Mouse (Mus musculus): ENCODE results near the gene Ufm1.

Ufm1 gene

DNA sequence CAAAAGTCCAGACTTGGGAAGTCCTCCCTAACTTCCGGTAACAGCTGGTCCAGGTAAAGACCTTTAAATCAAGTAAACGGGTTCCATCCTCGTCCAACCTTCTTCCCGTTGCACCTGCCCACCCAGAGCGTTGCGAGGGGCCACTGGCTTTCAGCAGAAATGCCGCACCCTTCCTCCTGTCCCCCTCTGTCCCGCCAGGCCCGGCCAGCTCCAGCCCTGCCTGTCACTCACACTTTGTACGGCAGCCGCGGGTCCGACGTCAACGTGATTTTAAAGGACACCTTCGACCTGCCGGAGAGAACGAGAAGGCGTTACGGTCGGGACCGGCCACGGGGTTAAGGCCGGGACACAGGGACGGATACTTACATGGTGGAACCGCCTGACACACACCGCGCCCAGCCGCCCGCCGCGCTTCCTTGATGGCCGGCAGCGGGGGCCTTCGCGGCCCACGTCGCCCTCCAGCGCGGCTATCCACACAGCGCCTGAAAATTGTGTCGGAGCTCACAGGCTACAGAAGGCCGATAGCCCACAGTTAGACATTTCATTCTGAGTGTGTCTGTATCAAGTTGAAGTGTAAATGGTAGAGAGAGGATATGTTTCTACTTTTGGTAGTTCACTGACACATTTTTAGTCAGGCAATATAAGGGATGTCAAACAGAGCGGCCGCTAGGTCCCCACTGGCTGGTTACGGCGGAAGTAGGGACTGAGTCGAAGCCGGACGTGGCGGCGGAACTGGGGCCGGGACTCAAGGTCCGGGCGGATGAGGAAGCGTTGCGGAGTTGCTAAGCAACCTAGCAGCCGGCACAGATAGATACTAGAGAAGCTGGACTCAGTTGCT lies at the start of gene Ufm1:
Gene Ufm1, minus strand, starts transcription at position 448 of the 838 bp plus-strand sequence.
- peak; percentile 93 to 94 for DNase-seq

DNA sequence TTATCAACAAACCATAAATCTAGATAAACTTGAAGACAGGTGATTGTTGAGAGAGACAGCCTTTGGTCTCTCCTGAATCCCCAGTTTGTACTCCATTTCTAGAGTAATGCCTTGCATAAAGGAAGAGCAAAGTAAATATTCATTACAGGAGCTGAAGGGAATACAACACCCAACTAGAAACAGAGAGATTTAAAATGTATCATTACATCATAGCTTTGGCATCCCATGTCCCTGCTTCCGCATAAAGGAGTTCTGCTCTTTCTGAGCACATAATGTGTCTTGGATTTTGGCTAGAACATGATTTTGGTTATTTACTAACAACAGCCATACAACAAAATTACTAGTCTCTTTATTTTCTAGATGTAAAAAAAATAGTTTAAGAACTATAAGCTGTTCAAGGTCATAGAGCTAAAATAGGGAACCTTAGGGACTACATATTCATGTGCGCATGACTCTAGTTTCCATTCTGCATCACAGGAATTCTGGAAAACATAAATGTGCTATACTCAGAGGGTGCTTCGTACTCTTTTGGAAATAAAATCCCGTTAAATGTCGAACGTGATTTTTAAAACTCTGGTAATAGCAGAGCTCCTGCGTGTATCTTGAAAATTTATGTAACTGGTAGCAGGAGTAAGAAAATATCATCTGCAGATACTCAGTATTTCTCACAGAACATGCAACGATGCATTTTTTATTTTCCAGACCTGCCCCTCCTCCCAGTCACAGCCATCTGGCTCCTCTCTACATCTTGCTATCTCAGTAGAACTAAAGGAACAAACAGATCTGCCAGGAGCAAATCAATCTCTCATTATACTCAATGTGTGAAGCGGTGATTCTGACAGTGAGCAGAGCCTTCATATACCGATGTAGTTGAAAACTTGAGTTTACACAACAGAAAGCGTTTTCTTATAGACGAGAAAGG lies 27.2 kb upstream of the Ufm1 start:
- DNase-seq = peak in 1 of 2 experiments; percentile 3

DNA sequence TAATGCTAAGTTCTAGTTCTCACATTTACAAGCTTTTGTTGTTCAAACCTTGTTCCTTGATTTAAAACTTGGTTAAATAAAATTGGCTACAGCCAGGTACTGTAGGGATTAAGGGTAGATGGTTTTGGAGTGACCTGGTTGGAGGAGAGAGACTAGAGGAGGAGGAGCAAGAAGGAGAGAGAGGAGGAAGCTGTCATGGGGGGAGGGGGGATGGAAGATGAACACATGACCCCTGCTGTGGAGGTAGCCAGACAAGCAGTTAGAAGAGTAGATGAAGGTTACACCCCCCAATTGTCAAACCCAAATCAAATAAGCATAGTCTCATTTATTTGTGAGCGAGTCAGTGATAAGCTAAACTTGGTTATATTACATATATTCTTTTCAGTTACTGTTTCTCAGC lies 8.0 kb upstream of the Ufm1 start:
- no peak for DNase-seq

DNA sequence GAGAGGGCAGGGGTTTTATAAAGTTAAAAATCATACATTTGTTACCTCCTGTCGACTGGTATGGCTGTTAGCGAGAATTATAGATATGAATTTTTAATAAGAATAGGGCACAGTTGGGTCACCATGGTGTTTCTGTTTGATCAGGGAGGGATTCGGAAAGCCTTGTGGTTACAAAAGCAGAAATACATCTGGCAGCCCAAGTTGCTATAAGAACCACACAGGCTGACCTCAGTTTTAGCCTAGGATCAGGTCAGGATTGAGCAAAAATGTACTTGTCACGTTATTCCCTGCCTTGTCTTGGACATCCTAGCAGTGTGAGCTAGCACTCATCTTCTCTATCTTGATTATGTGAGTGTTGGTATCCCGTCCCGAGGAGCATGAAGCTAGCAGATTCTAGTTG lies 6.9 kb upstream of the Ufm1 start:
- no peak for DNase-seq

DNA sequence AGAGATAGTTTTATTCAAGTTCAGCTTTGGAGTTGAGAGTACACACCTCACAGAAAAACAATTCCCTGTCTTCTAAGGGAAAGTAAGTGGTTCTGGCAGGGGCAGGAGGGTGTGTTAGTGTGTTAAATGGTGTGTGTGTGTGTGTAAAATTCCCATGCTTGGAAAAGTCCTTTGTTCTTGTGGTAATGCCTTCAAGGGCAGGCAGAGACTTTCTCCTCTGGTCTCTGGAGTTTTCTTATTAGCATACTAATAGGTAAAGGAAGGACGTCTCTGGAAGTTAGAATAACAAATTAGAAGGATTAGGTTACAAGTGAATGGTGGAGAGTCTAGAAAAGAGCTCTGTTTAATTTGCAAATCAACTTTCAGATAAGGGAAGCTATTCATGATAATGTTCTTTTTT lies 5.6 kb upstream of the Ufm1 start:
- no peak for DNase-seq

DNA sequence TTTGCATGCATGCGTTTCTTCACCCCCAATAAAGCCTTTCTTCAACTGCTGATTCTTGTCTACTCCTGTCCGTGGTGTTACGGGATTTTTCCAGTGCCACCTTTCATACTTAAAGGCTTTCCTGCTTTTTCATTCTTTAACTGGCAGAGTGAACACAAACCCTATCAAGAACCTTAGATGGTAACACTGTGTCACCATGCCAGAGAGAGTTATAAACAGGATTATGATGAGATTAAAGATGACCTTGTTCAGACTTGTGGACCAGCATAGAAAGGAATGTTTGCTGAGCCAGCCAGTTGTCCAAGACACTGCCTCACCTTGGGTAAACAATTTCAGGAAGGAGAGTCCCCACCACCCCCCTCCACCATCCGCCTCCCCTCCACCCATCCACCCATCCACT lies 4.6 kb upstream of the Ufm1 start:
- DNase-seq = no peak

DNA sequence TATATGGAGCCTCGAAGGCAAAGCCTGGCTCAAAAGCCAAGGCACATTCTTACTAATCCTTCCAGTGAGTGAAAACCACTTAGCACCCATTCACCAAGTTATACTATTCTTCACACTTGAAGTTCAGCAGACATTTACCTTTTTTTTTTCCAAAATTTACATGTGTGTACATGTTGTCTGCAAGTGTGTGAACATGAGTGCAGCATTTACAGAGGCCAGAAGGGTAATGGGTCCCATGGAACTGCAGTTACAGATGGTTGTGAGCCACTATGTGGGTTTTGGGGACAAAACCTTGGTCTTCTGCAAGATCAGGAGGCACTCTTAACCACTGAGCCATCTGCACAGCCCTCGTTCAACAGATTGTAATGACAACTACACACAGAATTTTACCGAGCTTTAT lies 8.8 kb downstream of the Ufm1 start:
- no peak for DNase-seq

DNA sequence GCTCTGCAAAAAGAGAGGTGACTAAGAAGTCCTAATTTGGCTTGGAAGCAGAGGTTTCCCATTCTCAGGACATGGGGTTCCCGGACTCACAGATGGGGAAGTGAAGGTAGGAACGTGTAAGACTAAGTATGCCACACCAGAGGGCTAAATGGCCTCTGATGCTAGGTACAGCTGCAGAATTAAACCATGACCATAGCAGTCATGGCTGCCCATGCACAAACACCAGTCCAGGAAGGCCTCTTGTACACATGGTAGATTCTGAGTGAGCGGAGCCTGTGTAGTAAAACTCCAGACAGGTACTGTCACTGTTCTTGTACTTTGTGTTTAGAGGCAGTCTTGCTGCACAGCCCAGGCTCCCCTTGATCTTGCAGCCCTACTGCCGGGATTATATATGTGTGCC lies 9.4 kb downstream of the Ufm1 start:
- no peak for DNase-seq

DNA sequence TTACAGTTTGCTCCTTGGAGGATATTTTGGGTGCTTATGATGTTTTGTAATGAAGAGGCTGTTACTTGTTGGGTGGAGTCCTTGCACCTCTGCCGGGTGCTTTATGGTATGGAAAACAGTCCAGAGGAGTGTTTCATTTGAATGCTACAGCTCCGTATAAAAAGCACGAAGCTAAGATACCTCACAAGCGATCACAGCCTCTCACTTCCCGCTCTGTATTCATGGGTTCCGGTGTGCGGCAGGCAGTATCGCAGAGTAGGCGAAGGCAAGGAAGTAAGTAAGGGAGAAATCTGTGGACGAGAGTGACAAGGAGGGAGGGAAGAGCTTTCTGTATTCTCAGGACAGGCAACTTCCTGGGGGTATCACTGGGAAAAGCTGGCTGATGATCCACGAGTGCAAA lies 15.4 kb downstream of the Ufm1 start:
- DNase-seq = no peak

DNA sequence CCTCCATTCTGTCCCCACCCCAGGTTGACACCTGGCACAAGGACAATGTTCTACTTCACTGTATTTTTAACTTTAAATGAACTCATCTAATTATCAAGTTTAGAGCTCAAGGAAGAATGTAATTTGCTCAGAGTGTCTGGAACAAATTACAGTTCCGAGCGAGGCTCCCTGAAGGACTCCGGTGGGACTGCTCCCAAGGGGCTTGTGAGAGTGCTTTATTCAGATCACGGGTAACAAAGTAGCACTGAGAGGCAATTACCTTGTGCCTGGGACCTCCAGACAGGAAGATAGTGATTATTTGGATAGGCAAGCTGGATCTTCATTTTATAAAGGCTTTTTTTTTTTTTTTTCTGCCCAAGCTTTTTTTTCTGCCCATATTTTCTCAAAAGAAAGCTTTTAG lies 15.9 kb downstream of the Ufm1 start:
- no peak for DNase-seq

DNA sequence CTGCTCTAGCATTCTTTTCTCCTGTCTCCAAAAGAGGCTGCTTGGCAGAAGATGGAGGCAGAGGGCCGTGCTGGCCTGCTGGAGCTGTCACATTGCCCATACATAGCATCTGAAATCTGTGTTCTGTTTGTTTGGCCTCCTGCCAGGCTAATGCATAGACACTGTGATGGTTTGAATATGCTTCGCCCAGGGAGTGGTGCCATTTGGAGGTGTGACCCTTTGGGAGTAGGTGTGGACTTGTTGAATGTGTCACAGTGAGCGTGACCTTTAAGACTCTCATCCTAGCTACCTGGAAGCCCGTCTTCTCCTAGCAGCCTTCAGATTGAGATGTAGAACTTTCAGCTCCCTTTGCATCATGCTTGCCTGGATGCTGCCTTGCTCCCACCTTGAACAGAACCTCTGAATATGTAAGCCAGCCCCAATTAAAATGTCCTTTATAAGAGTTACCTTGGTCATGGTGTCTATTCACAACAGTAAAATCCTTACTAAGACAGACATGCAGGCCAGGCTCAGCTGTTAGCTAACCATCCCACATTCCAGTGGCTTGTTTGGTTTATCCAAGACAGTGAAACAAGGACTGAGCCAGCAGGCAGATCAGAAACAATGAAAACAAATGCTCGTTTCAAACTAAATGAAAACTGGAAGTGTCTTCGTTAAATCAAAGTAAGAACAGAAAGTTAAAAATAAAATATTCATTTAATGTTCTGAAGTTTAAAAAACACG lies 17.3 kb downstream of the Ufm1 start:
- DNase-seq = no peak

DNA sequence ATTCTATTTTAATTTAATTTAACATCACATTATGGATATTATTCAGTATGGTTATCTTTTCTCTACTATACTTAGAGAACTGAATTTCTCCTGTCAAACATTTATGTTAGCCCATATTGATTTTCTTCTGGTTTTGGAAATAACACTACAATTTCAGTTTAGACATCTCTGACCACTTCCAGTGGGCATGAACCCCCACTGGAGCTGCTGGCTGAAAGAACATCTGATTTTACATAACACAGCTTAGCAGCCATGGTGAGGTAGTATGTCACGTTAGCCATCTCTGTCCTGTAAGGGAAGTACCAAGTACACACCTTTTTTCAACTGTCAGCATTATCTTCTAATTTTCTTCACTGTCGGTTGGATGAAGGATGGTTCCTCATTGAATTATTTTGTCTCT lies 18.8 kb downstream of the Ufm1 start, which contains the start of gene Gm10985:
Gene Gm10985, plus strand, starts transcription at position 301 of the 400 bp plus-strand sequence.
- no peak for DNase-seq

DNA sequence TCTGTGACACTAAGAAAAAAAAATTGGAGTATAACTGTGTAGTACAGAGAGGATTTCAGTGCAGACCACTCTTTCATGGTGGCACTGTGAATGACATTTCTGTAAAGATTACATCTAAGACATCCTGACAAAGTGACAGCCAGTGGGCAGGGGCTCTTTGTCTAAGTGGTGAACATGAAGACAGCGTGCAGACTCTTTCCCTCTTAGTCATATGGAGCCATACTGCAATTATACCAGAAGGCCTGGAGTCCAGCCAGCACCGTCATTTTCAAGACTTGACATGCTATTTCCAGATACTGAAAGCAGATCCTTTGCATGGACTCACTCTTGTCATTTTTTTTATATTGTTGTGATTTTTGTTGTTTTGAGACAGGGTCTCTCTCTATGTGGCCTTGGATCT lies 29.4 kb downstream of the Ufm1 start:
- DNase-seq = no peak

DNA sequence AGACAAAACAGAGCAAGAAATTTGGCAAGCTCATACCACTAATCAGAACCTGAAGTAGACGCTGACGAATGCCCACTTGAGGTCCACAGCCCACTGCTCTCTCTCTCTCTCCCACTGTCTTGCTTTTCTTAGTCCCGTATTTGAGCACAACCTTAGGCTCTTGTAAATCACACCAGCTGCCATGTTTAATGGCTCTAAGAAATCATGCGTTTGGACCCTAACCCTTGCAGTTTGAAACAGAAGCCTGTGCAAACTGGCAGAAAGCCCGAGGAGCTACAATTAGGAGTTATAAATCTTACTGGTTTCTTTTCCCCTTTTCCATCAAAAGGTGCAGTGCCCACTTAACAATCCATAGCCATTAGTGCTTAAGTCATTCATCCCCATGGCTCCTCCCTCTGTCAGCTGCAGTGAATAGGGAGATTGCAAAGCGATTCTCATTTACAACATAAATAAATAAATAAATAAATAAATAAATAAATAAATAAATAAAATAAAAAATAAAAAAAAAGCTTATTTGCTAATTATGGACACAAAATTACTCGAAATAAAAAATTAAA lies 50.1 kb downstream of the Ufm1 start:
- DNase-seq = no peak
